Mouse (Mus musculus): Measurements from ENCODE around the gene Schip1. TPM values are rescaled to one million over a fixed set of nuclear protein-coding genes. Genes with fewer than 3 reads are reported as not detected.
A peak's percentile ranks its signal among the peaks of the same experiment; 100 is the strongest.

Schip1 gene
- polyA plus RNA-seq, 1 experiment from 2014 or later, result 86.4 TPM

DNA sequence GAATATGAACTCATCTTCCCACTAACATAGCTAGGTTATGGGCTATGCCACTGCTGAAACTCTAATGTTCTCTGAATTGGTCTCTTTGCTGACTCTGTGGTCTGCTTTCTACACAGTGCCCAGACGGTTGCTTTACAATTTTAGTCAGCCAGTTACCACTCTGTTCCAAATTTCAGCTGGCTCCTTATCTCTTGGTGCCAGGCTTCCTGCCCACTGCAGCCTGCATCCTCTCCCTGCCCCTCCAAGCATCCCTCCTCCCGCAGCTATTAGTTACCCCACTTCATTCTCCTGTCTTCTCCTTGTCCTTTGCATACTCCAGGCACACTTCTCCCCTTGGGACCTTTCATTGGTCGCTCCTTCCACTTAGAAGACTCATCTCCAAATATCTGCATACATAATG lies 96.2 kb downstream of the Schip1 start:
- no peaks in the 10 kb centered on the region for H3K36me3 ChIP-seq
- no peaks in the 10 kb centered on the region for H3K27me3 ChIP-seq (ENCODE audit: insufficient read depth, poor library complexity, severe bottlenecking)
- no peak overlapping the region for H3K4me3 ChIP-seq
- no peaks in the 10 kb centered on the region for H3K4me1 ChIP-seq (replicated peaks)
- no peak for DNase-seq (ENCODE audit: low spot score)
- WGBS, result 87% methylated on average over 3 of the region's 3 CpGs
- no peaks in the 10 kb centered on the region for H3K9me3 ChIP-seq
- no peak overlapping the region for H3K27ac ChIP-seq

DNA sequence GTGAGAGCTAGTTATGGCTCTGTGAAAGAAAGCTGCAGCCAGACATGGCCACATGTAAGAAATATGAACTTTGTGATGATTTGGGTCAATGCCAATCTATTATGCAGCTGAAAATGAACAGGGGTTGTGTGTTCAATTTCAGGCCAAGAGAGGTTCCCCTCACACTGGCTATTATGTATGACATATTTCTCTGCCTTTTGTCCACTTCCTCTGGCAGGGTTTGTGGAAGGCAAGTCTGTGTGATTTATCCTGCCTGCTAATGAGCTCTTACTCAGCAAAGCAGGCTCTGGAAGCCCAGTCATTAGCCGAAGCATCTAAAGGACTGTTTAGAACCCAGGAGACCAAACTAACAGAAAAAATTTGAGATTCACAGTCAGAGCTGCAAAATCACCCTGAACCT lies 113.6 kb downstream of the Schip1 start:
- WGBS, result 77% methylated on average over 1 of the region's 1 CpGs
- no peaks in the 10 kb centered on the region for H3K36me3 ChIP-seq
- DNase-seq (ENCODE audit: low spot score), result no peak
- no peaks in the 10 kb centered on the region for H3K9me3 ChIP-seq
- no peak overlapping the region for H3K27ac ChIP-seq
- H3K4me3 ChIP-seq, result no peak overlapping the region
- H3K27me3 ChIP-seq (ENCODE audit: insufficient read depth, poor library complexity, severe bottlenecking), result no peaks in the 10 kb centered on the region
- H3K4me1 ChIP-seq (replicated peaks), result no peaks in the 10 kb centered on the region

- 65% methylated on average over 8 of the region's 8 CpGs for WGBS
- Histone ChIP-seq H3K4me1 (replicated peaks) (no peaks in the 10 kb centered on the region), H3K9me3 (no peaks in the 10 kb centered on the region), H3K27me3 (ENCODE audit: insufficient read depth, poor library complexity, severe bottlenecking) (no peaks in the 10 kb centered on the region), H3K4me3 (no peak overlapping the region), H3K36me3 (no peaks in the 10 kb centered on the region), H3K27ac (no peak overlapping the region)
- DNase-seq (ENCODE audit: low spot score), result no peak
Observed at GRCm38 (mm10) chr3:68187471-68187870, 122.9 kb downstream of the Schip1 start.

DNA sequence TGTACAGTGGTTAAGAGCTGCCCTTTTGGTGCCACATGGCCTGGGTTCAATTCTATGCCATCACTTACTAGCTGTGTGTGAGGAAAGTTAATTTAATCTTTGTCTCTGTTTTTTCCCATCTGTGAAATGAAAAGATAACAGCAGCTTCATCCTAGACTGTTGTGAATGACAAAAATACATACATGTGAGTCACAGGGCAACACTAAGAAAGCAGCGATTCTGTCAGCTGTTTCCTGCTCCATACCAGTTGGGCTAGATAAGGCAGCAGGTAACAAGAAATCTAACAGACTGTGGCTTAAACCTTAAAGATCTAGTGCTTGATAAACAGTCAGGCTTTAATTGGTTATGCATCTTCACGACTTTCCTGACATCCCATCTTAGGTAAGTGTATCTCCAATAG lies 124.5 kb downstream of the Schip1 start:
- no peak overlapping the region for H3K27ac ChIP-seq
- DNase-seq (ENCODE audit: low spot score), result no peak
- H3K4me1 ChIP-seq (replicated peaks), result no peaks in the 10 kb centered on the region
- H3K4me3 ChIP-seq, result no peak overlapping the region
- H3K27me3 ChIP-seq (ENCODE audit: insufficient read depth, poor library complexity, severe bottlenecking), result no peaks in the 10 kb centered on the region
- no peaks in the 10 kb centered on the region for H3K9me3 ChIP-seq
- no peaks in the 10 kb centered on the region for H3K36me3 ChIP-seq
- WGBS, result 82% methylated on average over 2 of the region's 2 CpGs

GRCm38 (mm10) chr3:68196933-68197332 lies 132.3 kb downstream of the Schip1 start:
- peaks cover 3% of the 10 kb centered on the region for H3K4me1 ChIP-seq (replicated peaks)
- no peaks in the 10 kb centered on the region for H3K27me3 ChIP-seq (ENCODE audit: insufficient read depth, poor library complexity, severe bottlenecking)
- no peak for DNase-seq (ENCODE audit: low spot score)
- H3K36me3 ChIP-seq, result no peaks in the 10 kb centered on the region
- no peaks in the 10 kb centered on the region for H3K9me3 ChIP-seq
- H3K4me3 ChIP-seq, result no peak overlapping the region
- no peak overlapping the region for H3K27ac ChIP-seq
- 92% methylated on average over 1 of the region's 1 CpGs for WGBS

DNA sequence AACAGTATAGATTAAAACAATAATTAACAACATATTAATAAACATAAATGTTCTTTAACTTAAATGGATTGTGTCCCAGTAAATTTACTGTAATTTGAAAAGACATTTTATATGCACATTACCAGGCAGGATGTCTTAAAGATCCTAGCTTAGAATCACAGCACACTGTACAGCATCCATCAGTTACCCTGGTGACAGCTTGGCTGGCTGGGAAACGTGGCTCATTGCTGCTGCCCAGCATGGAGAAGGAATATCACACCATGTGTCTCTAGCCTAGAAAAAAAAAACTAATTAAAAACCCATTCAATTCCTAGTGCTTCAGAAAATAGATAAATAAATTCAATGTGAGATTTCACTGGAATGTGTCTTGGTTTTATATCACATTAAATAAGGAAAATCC lies 136.6 kb downstream of the Schip1 start:
- H3K9me3 ChIP-seq, result no peaks in the 10 kb centered on the region
- no peak overlapping the region for H3K27ac ChIP-seq
- no peak overlapping the region for H3K4me3 ChIP-seq
- H3K27me3 ChIP-seq (ENCODE audit: insufficient read depth, poor library complexity, severe bottlenecking), result no peaks in the 10 kb centered on the region
- 45% methylated on average over 1 of the region's 1 CpGs for WGBS
- DNase-seq (ENCODE audit: low spot score), result no peak
- no peaks in the 10 kb centered on the region for H3K36me3 ChIP-seq
- peaks cover 22% of the 10 kb centered on the region for H3K4me1 ChIP-seq (replicated peaks)

DNA sequence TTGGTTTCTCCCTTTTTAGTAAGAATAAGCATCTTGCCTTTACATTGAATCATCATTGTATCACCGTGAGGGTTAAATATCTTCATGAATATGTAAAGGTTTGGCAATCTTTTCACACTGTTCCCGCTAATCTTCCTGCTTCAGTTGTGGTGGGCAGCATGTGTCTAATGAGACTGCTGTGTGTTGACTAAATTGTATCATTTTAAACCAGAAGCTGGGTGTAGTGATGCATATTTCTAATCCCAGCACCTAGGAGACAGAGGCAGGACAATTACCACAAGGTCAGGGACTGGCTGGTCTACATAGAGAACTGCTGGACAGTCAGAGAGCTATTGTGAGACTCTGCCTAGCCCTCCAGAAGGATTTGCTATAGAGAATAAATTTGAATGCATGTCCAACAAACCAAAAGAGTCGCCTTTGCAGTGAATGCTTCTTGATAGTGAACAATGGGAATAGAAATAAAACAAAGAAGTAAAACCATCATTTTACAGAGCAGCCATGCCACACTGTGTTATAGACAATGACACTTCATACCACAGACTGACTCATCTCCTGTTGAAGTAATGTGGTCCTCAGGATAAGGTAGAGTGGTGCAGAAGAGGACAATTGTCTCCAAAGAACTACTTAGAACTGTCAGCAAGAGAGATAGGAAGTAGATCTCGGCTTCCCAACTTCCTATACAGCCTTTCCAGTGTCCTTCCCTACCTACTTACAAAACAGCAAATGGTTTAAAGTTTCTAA lies 137.7 kb downstream of the Schip1 start:
- Histone ChIP-seq H3K36me3 (no peaks in the 10 kb centered on the region), H3K4me3 (no peak overlapping the region), H3K27ac (peak overlapping the region; percentile 60), H3K9me3 (no peaks in the 10 kb centered on the region), H3K4me1 (replicated peaks) (peaks cover 22% of the 10 kb centered on the region), H3K27me3 (ENCODE audit: insufficient read depth, poor library complexity, severe bottlenecking) (no peaks in the 10 kb centered on the region)
- DNase-seq (ENCODE audit: low spot score), result peak; percentile 5
- 48% methylated on average over 4 of the region's 4 CpGs for WGBS

- no peaks in the 10 kb centered on the region for H3K36me3 ChIP-seq
- 70% methylated on average over 4 of the region's 4 CpGs for WGBS
- H3K27ac ChIP-seq, result 0 out of 2 replicates have a peak overlapping the region, but pooled peaks have one; percentile 5
- peaks cover 22% of the 10 kb centered on the region for H3K4me1 ChIP-seq (replicated peaks)
- no peak for DNase-seq (ENCODE audit: low spot score)
- no peaks in the 10 kb centered on the region for H3K9me3 ChIP-seq
- no peak overlapping the region for H3K4me3 ChIP-seq
- H3K27me3 ChIP-seq (ENCODE audit: insufficient read depth, poor library complexity, severe bottlenecking), result no peaks in the 10 kb centered on the region
Observed at GRCm38 (mm10) chr3:68203934-68204467, 139.4 kb downstream of the Schip1 start.

DNA sequence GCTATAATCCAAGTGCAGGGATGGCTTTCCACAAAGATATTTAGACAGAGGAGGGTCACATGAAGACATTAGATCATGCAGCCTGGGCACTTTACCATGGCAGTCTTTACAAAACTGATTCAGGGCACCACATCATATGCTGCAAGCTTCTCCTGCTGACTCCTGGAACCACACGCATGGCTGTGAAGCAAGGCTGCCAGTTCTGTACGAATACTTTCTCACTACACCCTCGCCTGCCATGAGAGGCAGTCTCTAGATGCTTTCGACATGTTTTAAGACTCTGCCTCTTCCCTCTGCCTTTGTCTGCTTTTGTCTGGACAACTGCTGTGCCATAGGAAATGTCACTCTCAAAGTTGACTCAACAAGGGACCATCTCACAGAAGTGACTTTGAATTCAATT lies 145.8 kb downstream of the Schip1 start:
- no peak for DNase-seq (ENCODE audit: low spot score)
- WGBS, result 75% methylated on average over 4 of the region's 4 CpGs
- Histone ChIP-seq H3K9me3 (no peaks in the 10 kb centered on the region), H3K36me3 (no peaks in the 10 kb centered on the region), H3K4me1 (replicated peaks) (no peaks in the 10 kb centered on the region), H3K4me3 (no peak overlapping the region), H3K27ac (no peak overlapping the region), H3K27me3 (ENCODE audit: insufficient read depth, poor library complexity, severe bottlenecking) (no peaks in the 10 kb centered on the region)

GRCm38 (mm10) chr3:68221452-68221851 lies 156.8 kb downstream of the Schip1 start:
- Histone ChIP-seq H3K4me1 (replicated peaks) (no peaks in the 10 kb centered on the region), H3K27ac (no peak overlapping the region), H3K4me3 (no peak overlapping the region), H3K36me3 (no peaks in the 10 kb centered on the region), H3K27me3 (ENCODE audit: insufficient read depth, poor library complexity, severe bottlenecking) (no peaks in the 10 kb centered on the region), H3K9me3 (no peaks in the 10 kb centered on the region)
- WGBS, result 93% methylated on average over 3 of the region's 3 CpGs
- DNase-seq (ENCODE audit: low spot score), result no peak

DNA sequence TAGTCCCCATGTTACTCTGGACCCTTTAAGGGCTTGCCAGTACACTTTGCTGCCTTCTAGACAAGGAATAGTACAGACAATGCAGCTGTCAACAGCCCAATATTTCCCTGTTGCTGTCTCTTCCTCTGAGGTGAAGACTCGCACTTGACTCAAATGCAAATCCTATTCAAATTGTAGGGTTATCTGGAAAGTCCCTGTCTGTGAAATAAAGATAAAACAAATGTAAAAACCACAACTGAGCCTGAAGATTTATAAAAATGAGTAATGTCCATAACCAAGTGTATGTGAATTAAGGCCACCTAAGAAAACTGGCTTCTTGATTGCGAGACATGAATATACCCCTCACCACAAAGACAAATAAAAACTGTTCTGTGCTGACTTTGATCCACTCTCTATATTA lies 175.3 kb downstream of the Schip1 start:
- WGBS, result 85% methylated on average over 2 of the region's 2 CpGs
- Histone ChIP-seq H3K4me1 (replicated peaks) (no peaks in the 10 kb centered on the region), H3K27ac (no peak overlapping the region)

DNA sequence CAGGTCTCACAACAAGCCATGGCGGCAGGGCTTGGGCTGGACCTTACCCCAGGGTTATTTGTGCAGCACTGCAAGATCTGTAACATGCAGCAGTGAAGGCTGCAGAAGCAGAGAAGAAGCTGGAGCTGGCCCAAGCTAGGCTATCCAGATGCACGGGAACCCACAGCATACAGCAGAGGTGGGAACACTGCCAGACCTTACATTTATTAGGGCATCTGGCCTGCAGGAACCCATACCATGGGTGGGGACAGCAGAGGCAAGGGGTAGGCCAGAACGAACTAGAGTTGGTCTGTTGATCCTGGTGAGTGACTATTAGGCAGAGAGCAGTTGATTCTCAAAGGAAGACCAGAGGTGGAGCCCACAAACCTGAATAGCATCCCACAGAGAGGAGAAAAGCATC lies 178.6 kb downstream of the Schip1 start:
- H3K36me3 ChIP-seq, result no peaks in the 10 kb centered on the region
- no peaks in the 10 kb centered on the region for H3K27me3 ChIP-seq (ENCODE audit: insufficient read depth, poor library complexity, severe bottlenecking)
- H3K4me3 ChIP-seq, result no peak overlapping the region
- no peaks in the 10 kb centered on the region for H3K9me3 ChIP-seq
- H3K27ac ChIP-seq, result no peak overlapping the region
- no peaks in the 10 kb centered on the region for H3K4me1 ChIP-seq (replicated peaks)
- WGBS, result 66% methylated on average over 3 of the region's 3 CpGs
- DNase-seq (ENCODE audit: low spot score), result no peak

More for the DNA sequence above, 175.3 kb downstream of the Schip1 start:
- no peaks in the 10 kb centered on the region for H3K36me3 ChIP-seq
- no peak overlapping the region for H3K4me3 ChIP-seq
- no peak for DNase-seq (ENCODE audit: low spot score)
- H3K27me3 ChIP-seq (ENCODE audit: insufficient read depth, poor library complexity, severe bottlenecking), result no peaks in the 10 kb centered on the region
- H3K9me3 ChIP-seq, result no peaks in the 10 kb centered on the region

GRCm38 (mm10) chr3:68246154-68246553 lies 181.6 kb downstream of the Schip1 start:
- Histone ChIP-seq H3K27me3 (ENCODE audit: insufficient read depth, poor library complexity, severe bottlenecking) (no peaks in the 10 kb centered on the region), H3K27ac (no peak overlapping the region), H3K36me3 (no peaks in the 10 kb centered on the region), H3K9me3 (no peaks in the 10 kb centered on the region), H3K4me1 (replicated peaks) (no peaks in the 10 kb centered on the region), H3K4me3 (no peak overlapping the region)
- no peak for DNase-seq (ENCODE audit: low spot score)
- 90% methylated on average over 4 of the region's 4 CpGs for WGBS
